Mouse (Mus musculus) cerebellum, adult 2 months (tissue): ENCODE data around the gene Camk2d. TPM values are rescaled to one million over a fixed set of nuclear protein-coding genes. Genes with fewer than 3 reads are reported as not detected.

Source experiments
- DNase-seq, 2 experiments: peaks; one replicate each; pipeline ENCODE4 v3.0.0; 2021
- H3K27ac ChIP-seq: fragments of 200-500 bp; 2 replicates; pipeline ENCODE4 v1.5.1; 2012; ENCODE audit warnings: low read length, control low read depth, inconsistent platforms; ENCODE audit not compliant: insufficient read depth
- H3K27me3 ChIP-seq: fragments of 200-500 bp; 2 replicates; pipeline ENCODE4 v1.6.1; 2012; ENCODE audit warnings: inconsistent platforms, mild to moderate bottlenecking, low read length, moderate library complexity; ENCODE audit not compliant: control insufficient read depth, insufficient read depth
- H3K4me1 ChIP-seq: fragments of 200-500 bp; 2 replicates; pipeline ENCODE4 v1.6.1; 2011; ENCODE audit warnings: low read length; ENCODE audit not compliant: control insufficient read depth, insufficient read depth
- H3K4me3 ChIP-seq: fragments of 200-500 bp; replicated peaks from 2 replicates; pipeline ENCODE3; 2011; ENCODE audit warnings: mild to moderate bottlenecking, low read depth, low read length, control low read depth; ENCODE audit not compliant: insufficient read depth
- CTCF ChIP-seq: fragments of 200-500 bp; IDR thresholded peaks from 2 replicates; pipeline ENCODE4 v1.5.1; 2011; ENCODE audit warnings: low read depth, mild to moderate bottlenecking, control low read depth, low read length, moderate library complexity, borderline replicate concordance; ENCODE audit not compliant: insufficient read depth
- POLR2A ChIP-seq: fragments of 200-500 bp; IDR thresholded peaks from 2 replicates; pipeline ENCODE4 v1.6.1; 2011; ENCODE audit warnings: low read length, control low read depth, borderline replicate concordance; ENCODE audit not compliant: insufficient read depth
- WGBS: fragments of 180-500 bp; shearing (Covaris S2); methylation state at CpG from one replicate; pipeline ENCODE4 v1.1.7; 2018; 5-methylcytosine and 5-hydroxymethylcytosine counted together
- polyA plus RNA-seq: library from polyadenylated mRNA; depleted of rRNA; stranded (reverse); fragments of >200 nt; gene quantifications from 2 replicates; pipeline ENCODE4 v1.2.3, GENCODE M21; 2012

Camk2d gene
- polyA plus RNA-seq, 1 experiment, result 162 TPM

GRCm38 (mm10) chr3:126681051-126681450 is 84.9 kb downstream of the Camk2d start:
- Histone ChIP-seq H3K27ac (no peak overlapping the region), H3K4me3 (no peak overlapping the region), H3K4me1 (peaks cover 17% of the 10 kb centered on the region), H3K27me3 (no peaks in the 10 kb centered on the region)
- WGBS, result 50% methylated on average over 5 of the region's 5 CpGs
- no peak for TF ChIP-seq CTCF
- no peak for TF ChIP-seq POLR2A
- peak in 1 of 2 experiments; percentile 9 for DNase-seq

GRCm38 (mm10) chr3:126681996-126682395 is 85.9 kb downstream of the Camk2d start:
- Histone ChIP-seq H3K4me1 (peaks cover 17% of the 10 kb centered on the region), H3K4me3 (no peak overlapping the region), H3K27me3 (no peaks in the 10 kb centered on the region), H3K27ac (no peak overlapping the region)
- peak in 1 of 2 experiments; percentile 9 for DNase-seq
- 84% methylated on average over 4 of the region's 4 CpGs for WGBS
- TF ChIP-seq CTCF (no peak), POLR2A (no peak)

GRCm38 (mm10) chr3:126685363-126685762 is 89.3 kb downstream of the Camk2d start:
- Histone ChIP-seq H3K27ac (no peak overlapping the region), H3K27me3 (no peaks in the 10 kb centered on the region), H3K4me1 (peaks cover 7% of the 10 kb centered on the region), H3K4me3 (no peak overlapping the region)
- WGBS, result 69% methylated on average over 6 of the region's 6 CpGs
- TF ChIP-seq CTCF (no peak), POLR2A (no peak)
- DNase-seq, result no peak

GRCm38 (mm10) chr3:126687150-126687549 is 91.0 kb downstream of the Camk2d start:
- no peaks in the 10 kb centered on the region for H3K27me3 ChIP-seq
- TF ChIP-seq POLR2A, result no peak
- TF ChIP-seq CTCF, result no peak
- 83% methylated on average over 4 of the region's 4 CpGs for WGBS
- H3K4me1 ChIP-seq, result peaks cover 3% of the 10 kb centered on the region; the same call in 1 of the 2 replicates
- DNase-seq, result no peak
- H3K4me3 ChIP-seq, result no peak overlapping the region
- H3K27ac ChIP-seq, result no peak overlapping the region

- WGBS, result 94% methylated on average over 2 of the region's 2 CpGs
- DNase-seq, result no peak
These were observed 92.4 kb downstream of the Camk2d start for GRCm38 (mm10) chr3:126688516-126688915.

GRCm38 (mm10) chr3:126690627-126691505 is 94.8 kb downstream of the Camk2d start:
- no peak for TF ChIP-seq CTCF
- peaks cover 9% of the 10 kb centered on the region for H3K4me1 ChIP-seq
- no peak overlapping the region for H3K4me3 ChIP-seq
- no peak overlapping the region for H3K27ac ChIP-seq
- 94% methylated on average over 13 of the region's 13 CpGs for WGBS
- H3K27me3 ChIP-seq, result no peaks in the 10 kb centered on the region
- DNase-seq, result no peak

More at GRCm38 (mm10) chr3:126688516-126688915, 92.4 kb downstream of the Camk2d start:
- Histone ChIP-seq H3K27ac (no peak overlapping the region), H3K27me3 (no peaks in the 10 kb centered on the region), H3K4me3 (no peak overlapping the region), H3K4me1 (peaks cover 6% of the 10 kb centered on the region; the same call in 1 of the 2 replicates)
- TF ChIP-seq POLR2A (no peak), CTCF (no peak)

- no peak for DNase-seq
- WGBS, result 73% methylated on average over 2 of the region's 2 CpGs
- H3K4me1 ChIP-seq, result peaks cover 9% of the 10 kb centered on the region
These were observed 95.5 kb downstream of the Camk2d start for GRCm38 (mm10) chr3:126691565-126691964.

GRCm38 (mm10) chr3:126692797-126693196 is 96.7 kb downstream of the Camk2d start:
- Histone ChIP-seq H3K4me3 (no peak overlapping the region), H3K27me3 (no peaks in the 10 kb centered on the region), H3K4me1 (peaks cover 9% of the 10 kb centered on the region), H3K27ac (no peak overlapping the region; the same call in 1 of the 2 replicates)
- DNase-seq, result no peak
- TF ChIP-seq POLR2A (no peak), CTCF (no peak)
- 94% methylated on average over 8 of the region's 8 CpGs for WGBS

More at GRCm38 (mm10) chr3:126691565-126691964, 95.5 kb downstream of the Camk2d start:
- no peak for TF ChIP-seq CTCF
- TF ChIP-seq POLR2A, result no peak
- Histone ChIP-seq H3K27me3 (no peaks in the 10 kb centered on the region), H3K27ac (no peak overlapping the region), H3K4me3 (no peak overlapping the region)
